Mouse (Mus musculus): ENCODE data around the gene Tnip2.

- TF ChIP-seq CTCF (IDR thresholded peaks at IDR 0.05; ENCODE audit: borderline replicate concordance, extremely low read depth, insufficient read depth, insufficient read length) = no peak
- no peak for TF ChIP-seq POLR2A (IDR thresholded peaks at IDR 0.05; ENCODE audit: borderline replicate concordance, extremely low read depth, insufficient read depth, insufficient read length, poor library complexity, severe bottlenecking)
Measured at GRCm38 (mm10) chr5:34519389-34519910, 5.7 kb upstream of the Tnip2 start.
